Mouse (Mus musculus) neural tube, embryonic 15.5 days (tissue): ENCODE results near the gene Phrf1. TPM values are rescaled to one million over a fixed set of nuclear protein-coding genes. Genes with fewer than 3 reads are reported as not detected.

Source experiments
- ATAC-seq: fragments of 200-750 bp; cut with Nextera tagmentation; 2 replicates; pipeline ENCODE4 v1.8.0; 2017; ENCODE audit warnings: mild to moderate bottlenecking, moderate TSS enrichment, moderate library complexity; ENCODE audit not compliant: low FRiP score
- H3K27ac ChIP-seq: fragments of 300-500 bp; sonication (generic); replicated peaks from 2 replicates; pipeline ENCODE4 v1.5.1; 2015; ENCODE audit warnings: mild to moderate bottlenecking, inconsistent platforms
- H3K27me3 ChIP-seq: fragments of 300-500 bp; sonication (generic); replicated peaks from 2 replicates; pipeline ENCODE4 v1.6.1; 2015; ENCODE audit warnings: inconsistent platforms
- H3K36me3 ChIP-seq: fragments of 300-500 bp; sonication (generic); 2 replicates; pipeline ENCODE4 v1.6.1; 2015; ENCODE audit warnings: inconsistent platforms
- H3K4me1 ChIP-seq: fragments of 300-500 bp; sonication (generic); 2 replicates; pipeline ENCODE4 v1.6.1; 2015; ENCODE audit warnings: inconsistent platforms
- H3K4me2 ChIP-seq: fragments of 300-500 bp; sonication (generic); 2 replicates; pipeline ENCODE4 v1.6.1; 2015; ENCODE audit warnings: inconsistent platforms, mild to moderate bottlenecking, moderate library complexity
- H3K4me3 ChIP-seq: fragments of 300-500 bp; sonication (generic); replicated peaks from 2 replicates; pipeline ENCODE4 v1.5.1; 2015; ENCODE audit warnings: mild to moderate bottlenecking, inconsistent platforms
- H3K9ac ChIP-seq: fragments of 300-500 bp; sonication (generic); replicated peaks from 2 replicates; pipeline ENCODE4 v1.6.1; 2015; ENCODE audit warnings: mild to moderate bottlenecking, inconsistent platforms
- H3K9me3 ChIP-seq: fragments of 300-500 bp; sonication (generic); replicated peaks from 2 replicates; pipeline ENCODE4 v1.6.1; 2016; ENCODE audit warnings: inconsistent platforms
- WGBS: fragments of 180-500 bp; shearing (Covaris S2); methylation state at CpG from one replicate; pipeline ENCODE4 v1.1.7; 2015; ENCODE audit warnings: mixed read lengths; 5-methylcytosine and 5-hydroxymethylcytosine counted together
- polyA plus RNA-seq: library from polyadenylated mRNA; unstranded; fragments of >200 nt; fragmentation: Nextera tagmentation; extraction: Ambion mirVana; gene quantifications from 2 replicates; pipeline ENCODE4 v1.2.1, GENCODE M21; 2015

The Phrf1 gene
- polyA plus RNA-seq, 1 experiment from 2014 or later = 54.9 TPM

- ATAC-seq = no peak
- H3K4me2 ChIP-seq = no peak overlapping the region
Measured at GRCm38 (mm10) chr7:141214310-141214709, 14.3 kb upstream of the Phrf1 start.

GRCm38 (mm10) chr7:141215101-141215879 lies 13.3 kb upstream of the Phrf1 start, which contains the start of gene Rassf7:
Gene Rassf7, plus strand, starts transcription at chr7:141215860.
- under 1% methylated on average over 41 of the region's 41 CpGs for WGBS

More at GRCm38 (mm10) chr7:141214310-141214709, 14.3 kb upstream of the Phrf1 start:
- 83% methylated on average over 3 of the region's 3 CpGs for WGBS
- Histone ChIP-seq H3K27me3 (no peaks in the 10 kb centered on the region), H3K4me3 (no peak overlapping the region), H3K9ac (no peak overlapping the region), H3K36me3 (0 out of 2 replicates have a peak, but pooled peaks cover 4% of the 10 kb centered on the region), H3K27ac (no peak overlapping the region), H3K4me1 (peaks cover 24% of the 10 kb centered on the region), H3K9me3 (no peaks in the 10 kb centered on the region)

GRCm38 (mm10) chr7:141215880-141216733 lies 12.5 kb upstream of the Phrf1 start:
- H3K27ac ChIP-seq = peak overlapping the region; percentile 74
- 1% methylated on average over 42 of the region's 42 CpGs for WGBS

More at GRCm38 (mm10) chr7:141215101-141215879, 13.3 kb upstream of the Phrf1 start, which contains the start of gene Rassf7:
- Histone ChIP-seq H3K27me3 (no peaks in the 10 kb centered on the region), H3K4me1 (peaks cover 24% of the 10 kb centered on the region), H3K4me2 (peak within 1 kb of the TSS; percentile 96), H3K36me3 (0 out of 2 replicates have a peak, but pooled peaks cover 4% of the 10 kb centered on the region), H3K9me3 (no peaks in the 10 kb centered on the region), H3K27ac (peak within 1 kb of the TSS; percentile 77), H3K9ac (peak within 1 kb of the TSS; percentile 54), H3K4me3 (peak within 1 kb of the TSS; percentile 68)
- peak; percentile 96 for ATAC-seq

GRCm38 (mm10) chr7:141216894-141217293 lies 11.7 kb upstream of the Phrf1 start:
- Histone ChIP-seq H3K4me3 (peak overlapping the region; percentile 68; the same call in 1 of the 2 replicates), H3K4me2 (peak overlapping the region; percentile 96), H3K27me3 (no peaks in the 10 kb centered on the region), H3K4me1 (peaks cover 32% of the 10 kb centered on the region), H3K9ac (no peak overlapping the region), H3K9me3 (no peaks in the 10 kb centered on the region), H3K27ac (no peak overlapping the region), H3K36me3 (0 out of 2 replicates have a peak, but pooled peaks cover 4% of the 10 kb centered on the region)
- 85% methylated on average over 11 of the region's 11 CpGs for WGBS
- no peak for ATAC-seq

More at GRCm38 (mm10) chr7:141215880-141216733, 12.5 kb upstream of the Phrf1 start:
- no peaks in the 10 kb centered on the region for H3K9me3 ChIP-seq
- H3K4me3 ChIP-seq = peak overlapping the region; percentile 68
- H3K4me2 ChIP-seq = peak overlapping the region; percentile 96
- 0 out of 2 replicates have a peak, but pooled peaks cover 4% of the 10 kb centered on the region for H3K36me3 ChIP-seq
- peak; percentile 46 for ATAC-seq
- no peaks in the 10 kb centered on the region for H3K27me3 ChIP-seq
- peaks cover 28% of the 10 kb centered on the region for H3K4me1 ChIP-seq
- H3K9ac ChIP-seq = peak overlapping the region; percentile 54

- Histone ChIP-seq H3K9me3 (no peaks in the 10 kb centered on the region), H3K4me2 (no peak overlapping the region), H3K4me3 (no peak overlapping the region), H3K27ac (no peak overlapping the region), H3K9ac (no peak overlapping the region), H3K36me3 (0 out of 2 replicates have a peak, but pooled peaks cover 4% of the 10 kb centered on the region), H3K27me3 (no peaks in the 10 kb centered on the region), H3K4me1 (peaks cover 38% of the 10 kb centered on the region)
- 92% methylated on average over 17 of the region's 17 CpGs for WGBS
- ATAC-seq = no peak
Measured at GRCm38 (mm10) chr7:141217343-141218013, 11.1 kb upstream of the Phrf1 start.

GRCm38 (mm10) chr7:141218141-141218540 lies 10.4 kb upstream of the Phrf1 start:
- Histone ChIP-seq H3K36me3 (0 out of 2 replicates have a peak, but pooled peaks cover 4% of the 10 kb centered on the region), H3K27ac (no peak overlapping the region), H3K9ac (no peak overlapping the region), H3K9me3 (no peaks in the 10 kb centered on the region), H3K27me3 (no peaks in the 10 kb centered on the region), H3K4me1 (peaks cover 42% of the 10 kb centered on the region), H3K4me2 (no peak overlapping the region), H3K4me3 (no peak overlapping the region)
- WGBS = 83% methylated on average over 3 of the region's 3 CpGs
- ATAC-seq = no peak

GRCm38 (mm10) chr7:141218557-141219133 lies 9.9 kb upstream of the Phrf1 start:
- peaks cover 42% of the 10 kb centered on the region for H3K4me1 ChIP-seq
- no peak for ATAC-seq
- no peak overlapping the region for H3K9ac ChIP-seq
- no peak overlapping the region for H3K27ac ChIP-seq
- 93% methylated on average over 5 of the region's 5 CpGs for WGBS
- H3K4me2 ChIP-seq = no peak overlapping the region
- no peaks in the 10 kb centered on the region for H3K9me3 ChIP-seq
- no peaks in the 10 kb centered on the region for H3K27me3 ChIP-seq
- H3K36me3 ChIP-seq = 0 out of 2 replicates have a peak, but pooled peaks cover 4% of the 10 kb centered on the region
- no peak overlapping the region for H3K4me3 ChIP-seq

GRCm38 (mm10) chr7:141219558-141220099 lies 9.0 kb upstream of the Phrf1 start:
- Histone ChIP-seq H3K4me3 (no peak overlapping the region), H3K4me2 (no peak overlapping the region), H3K27me3 (no peaks in the 10 kb centered on the region), H3K4me1 (peaks cover 42% of the 10 kb centered on the region), H3K9me3 (no peaks in the 10 kb centered on the region), H3K27ac (no peak overlapping the region), H3K36me3 (0 out of 2 replicates have a peak, but pooled peaks cover 4% of the 10 kb centered on the region), H3K9ac (no peak overlapping the region)
- WGBS = 96% methylated on average over 1 of the region's 1 CpGs
- no peak for ATAC-seq

- no peak for ATAC-seq
- no peaks in the 10 kb centered on the region for H3K27me3 ChIP-seq
- H3K4me3 ChIP-seq = no peak overlapping the region
- H3K9me3 ChIP-seq = no peaks in the 10 kb centered on the region
- H3K4me2 ChIP-seq = peak overlapping the region; percentile 77; the same call in 1 of the 2 replicates
- no peak overlapping the region for H3K27ac ChIP-seq
- 0 out of 2 replicates have a peak, but pooled peaks cover 4% of the 10 kb centered on the region for H3K36me3 ChIP-seq
- H3K4me1 ChIP-seq = peaks cover 35% of the 10 kb centered on the region
- no peak overlapping the region for H3K9ac ChIP-seq
- WGBS = 84% methylated on average over 1 of the region's 1 CpGs
Measured at GRCm38 (mm10) chr7:141220377-141220776, 8.2 kb upstream of the Phrf1 start.

- Histone ChIP-seq H3K9ac (peak overlapping the region; percentile 47), H3K4me1 (peaks cover 28% of the 10 kb centered on the region), H3K9me3 (no peaks in the 10 kb centered on the region), H3K27ac (peak overlapping the region; percentile 74), H3K4me2 (peak overlapping the region; percentile 77), H3K36me3 (0 out of 2 replicates have a peak, but pooled peaks cover 4% of the 10 kb centered on the region), H3K27me3 (no peaks in the 10 kb centered on the region), H3K4me3 (peak overlapping the region; percentile 41)
- ATAC-seq = peak; percentile 97
- 3% methylated on average over 44 of the region's 44 CpGs for WGBS
Measured at GRCm38 (mm10) chr7:141221249-141222125, 7.1 kb upstream of the Phrf1 start.
